Mouse (Mus musculus): ENCODE measurements around the gene Cercam.
"Not testable (repeated sequence)": the region's sequence is repeated elsewhere in the genome, so short reads cannot be mapped to it uniquely, and the experiment has no call there.

GRCm38 (mm10) chr2:29886659-29887292 is 17.8 kb downstream of the Cercam start:
- not testable (repeated sequence) for TF ChIP-seq CTCF, POLR2A (IDR thresholded peaks at IDR 0.05; ENCODE audit: extremely low read depth, insufficient read depth, low read length)
